Mouse (Mus musculus) kidney, adult 2 months (tissue): Measurements from ENCODE around the gene Cdc42ep2.

Source experiments
- CTCF ChIP-seq: fragments of 200-500 bp; conservative IDR thresholded peaks from 2 replicates; pipeline ENCODE4 v1.5.1; 2011; ENCODE audit warnings: low read depth, mild to moderate bottlenecking, control low read depth, low read length, moderate library complexity, mixed read lengths; ENCODE audit not compliant: insufficient read depth, insufficient read length
- POLR2A ChIP-seq: fragments of 200-500 bp; IDR thresholded peaks from one replicate; pipeline ENCODE4 v1.6.1; 2011; ENCODE audit warnings: low read depth, low read length, control low read depth

DNA sequence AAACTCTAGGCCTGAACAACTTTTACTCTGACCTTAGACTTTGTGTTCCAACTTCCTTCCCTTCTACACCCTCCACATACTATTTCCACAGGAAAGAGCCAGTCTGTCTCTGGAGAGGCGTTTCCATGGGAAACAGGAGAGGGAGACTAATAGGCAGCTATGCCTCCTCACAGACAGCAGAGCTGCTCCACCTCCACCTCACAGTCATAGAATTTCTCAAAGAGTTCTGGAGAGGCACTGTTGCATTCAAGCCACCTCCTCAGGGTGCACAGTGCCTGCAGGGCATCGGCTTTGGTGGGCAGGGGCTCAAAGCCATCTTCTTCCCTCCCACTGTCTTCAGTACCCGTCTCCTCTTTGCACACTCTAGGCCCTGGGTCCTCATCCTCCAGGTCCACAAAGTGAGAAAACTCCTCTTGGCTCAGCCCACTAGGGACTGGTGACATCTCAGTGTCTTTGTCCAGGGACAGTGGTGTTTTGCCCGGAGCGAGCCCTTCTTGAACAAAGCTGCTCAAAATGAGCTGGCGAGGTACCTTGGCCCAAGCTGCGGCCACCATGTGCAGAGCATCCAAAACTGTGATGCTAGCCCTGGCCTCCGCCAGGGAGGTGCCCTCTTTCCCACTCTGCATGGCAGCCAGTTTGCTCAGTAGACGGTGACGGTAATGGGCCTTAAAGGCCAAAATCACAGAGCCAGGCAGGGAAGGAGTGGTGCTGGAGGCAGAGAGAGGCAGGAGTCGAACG lies 32.9 kb downstream of the Cdc42ep2 start:
- no peak for TF ChIP-seq POLR2A
- no peak for TF ChIP-seq CTCF
